Mouse (Mus musculus): ENCODE results near the gene Sema3a. TPM values are rescaled to one million over a fixed set of nuclear protein-coding genes. Genes with fewer than 3 reads are reported as not detected.
A peak's percentile ranks its signal among the peaks of the same experiment; 100 is the strongest.
"Not testable (repeated sequence)": the region's sequence is repeated elsewhere in the genome, so short reads cannot be mapped to it uniquely, and the experiment has no call there.

The Sema3a gene
- polyA plus RNA-seq, 1 experiment from 2014 or later = 3.6 TPM

- 88% methylated on average over 2 of the region's 2 CpGs for WGBS
Observed at GRCm38 (mm10) chr5:13579123-13579522, 453.9 kb downstream of the Sema3a start.

GRCm38 (mm10) chr5:13585559-13586207, 460.5 kb downstream of the Sema3a start:
- Histone ChIP-seq H3K4me2 (replicated peaks; ENCODE audit: low read depth) (no peak overlapping the region), H3K4me1 (replicated peaks; ENCODE audit: control insufficient read depth, insufficient read depth, low read length) (no peaks in the 10 kb centered on the region), H3K9me3 (ENCODE audit: control insufficient read depth) (no peaks in the 10 kb centered on the region), H3K27me3 (replicated peaks; ENCODE audit: control insufficient read depth, insufficient read depth, low read length) (no peaks in the 10 kb centered on the region), H3K9ac (ENCODE audit: low read depth, low read length) (no peak overlapping the region), H3K36me3 (ENCODE audit: control insufficient read depth, insufficient read depth) (no peaks in the 10 kb centered on the region), H3K27ac (ENCODE audit: low read depth, low read length) (no peak overlapping the region), H3K4me3 (ENCODE audit: low read depth, low read length) (no peak overlapping the region)
- TF ChIP-seq CTCF (IDR thresholded peaks at IDR 0.05; ENCODE audit: low read depth) = peak; percentile 55
- no peak for ATAC-seq

More at GRCm38 (mm10) chr5:13579123-13579522, 453.9 kb downstream of the Sema3a start:
- no peak for ATAC-seq
- no peak overlapping the region for H3K4me3 ChIP-seq (ENCODE audit: low read depth, low read length)
- H3K36me3 ChIP-seq (ENCODE audit: control insufficient read depth, insufficient read depth) = no peaks in the 10 kb centered on the region
- H3K27me3 ChIP-seq (replicated peaks; ENCODE audit: control insufficient read depth, insufficient read depth, low read length) = no peaks in the 10 kb centered on the region
- H3K9ac ChIP-seq (ENCODE audit: low read depth, low read length) = no peak overlapping the region
- no peak overlapping the region for H3K4me2 ChIP-seq (replicated peaks; ENCODE audit: low read depth)
- no peaks in the 10 kb centered on the region for H3K4me1 ChIP-seq (replicated peaks; ENCODE audit: control insufficient read depth, insufficient read depth, low read length)
- H3K9me3 ChIP-seq (ENCODE audit: control insufficient read depth) = no peaks in the 10 kb centered on the region
- no peak for TF ChIP-seq CTCF (IDR thresholded peaks at IDR 0.05; ENCODE audit: low read depth)
- H3K27ac ChIP-seq (ENCODE audit: low read depth, low read length) = no peak overlapping the region

- TF ChIP-seq CTCF (IDR thresholded peaks at IDR 0.05; ENCODE audit: low read depth) = no peak
- no peak overlapping the region for H3K27ac ChIP-seq (ENCODE audit: low read depth, low read length)
- no peak for ATAC-seq
- no peaks in the 10 kb centered on the region for H3K9me3 ChIP-seq (ENCODE audit: control insufficient read depth)
- H3K27me3 ChIP-seq (replicated peaks; ENCODE audit: control insufficient read depth, insufficient read depth, low read length) = no peaks in the 10 kb centered on the region
- WGBS = 67% methylated on average over 2 of the region's 2 CpGs
- no peaks in the 10 kb centered on the region for H3K4me1 ChIP-seq (replicated peaks; ENCODE audit: control insufficient read depth, insufficient read depth, low read length)
- no peak overlapping the region for H3K4me3 ChIP-seq (ENCODE audit: low read depth, low read length)
- H3K4me2 ChIP-seq (replicated peaks; ENCODE audit: low read depth) = no peak overlapping the region
- H3K36me3 ChIP-seq (ENCODE audit: control insufficient read depth, insufficient read depth) = no peaks in the 10 kb centered on the region
- H3K9ac ChIP-seq (ENCODE audit: low read depth, low read length) = no peak overlapping the region
Observed at GRCm38 (mm10) chr5:13594422-13594821, 469.2 kb downstream of the Sema3a start.

GRCm38 (mm10) chr5:13611631-13612030, 486.4 kb downstream of the Sema3a start:
- H3K4me1 ChIP-seq (replicated peaks; ENCODE audit: control insufficient read depth, insufficient read depth, low read length) = no peaks in the 10 kb centered on the region
- TF ChIP-seq CTCF (IDR thresholded peaks at IDR 0.05; ENCODE audit: low read depth) = no peak
- 56% methylated on average over 1 of the region's 1 CpGs for WGBS
- ATAC-seq = 0 out of 2 replicates have a peak, but pooled peaks have one; percentile 59
- no peak overlapping the region for H3K27ac ChIP-seq (ENCODE audit: low read depth, low read length)
- H3K4me2 ChIP-seq (replicated peaks; ENCODE audit: low read depth) = no peak overlapping the region
- H3K27me3 ChIP-seq (replicated peaks; ENCODE audit: control insufficient read depth, insufficient read depth, low read length) = no peaks in the 10 kb centered on the region
- no peak overlapping the region for H3K4me3 ChIP-seq (ENCODE audit: low read depth, low read length)
- no peaks in the 10 kb centered on the region for H3K9me3 ChIP-seq (ENCODE audit: control insufficient read depth)
- H3K9ac ChIP-seq (ENCODE audit: low read depth, low read length) = no peak overlapping the region
- no peaks in the 10 kb centered on the region for H3K36me3 ChIP-seq (ENCODE audit: control insufficient read depth, insufficient read depth)

GRCm38 (mm10) chr5:13612088-13612487, 486.9 kb downstream of the Sema3a start:
- Histone ChIP-seq H3K4me3 (ENCODE audit: low read depth, low read length) (no peak overlapping the region), H3K9me3 (ENCODE audit: control insufficient read depth) (no peaks in the 10 kb centered on the region), H3K27me3 (replicated peaks; ENCODE audit: control insufficient read depth, insufficient read depth, low read length) (no peaks in the 10 kb centered on the region), H3K4me1 (replicated peaks; ENCODE audit: control insufficient read depth, insufficient read depth, low read length) (no peaks in the 10 kb centered on the region), H3K9ac (ENCODE audit: low read depth, low read length) (no peak overlapping the region), H3K27ac (ENCODE audit: low read depth, low read length) (no peak overlapping the region), H3K4me2 (replicated peaks; ENCODE audit: low read depth) (no peak overlapping the region), H3K36me3 (ENCODE audit: control insufficient read depth, insufficient read depth) (no peaks in the 10 kb centered on the region)
- TF ChIP-seq CTCF (IDR thresholded peaks at IDR 0.05; ENCODE audit: low read depth) = no peak
- WGBS = 56% methylated on average over 2 of the region's 2 CpGs
- peak; percentile 81 for ATAC-seq

GRCm38 (mm10) chr5:13614575-13614974, 489.4 kb downstream of the Sema3a start:
- H3K9me3 ChIP-seq (ENCODE audit: control insufficient read depth); H3K4me1 ChIP-seq (replicated peaks; ENCODE audit: control insufficient read depth, insufficient read depth, low read length); H3K4me3 ChIP-seq (ENCODE audit: low read depth, low read length); H3K36me3 ChIP-seq (ENCODE audit: control insufficient read depth, insufficient read depth); ATAC-seq; H3K27ac ChIP-seq (ENCODE audit: low read depth, low read length); H3K27me3 ChIP-seq (replicated peaks; ENCODE audit: control insufficient read depth, insufficient read depth, low read length); H3K9ac ChIP-seq (ENCODE audit: low read depth, low read length); H3K4me2 ChIP-seq (replicated peaks; ENCODE audit: low read depth): not testable (repeated sequence)
- WGBS = 81% methylated on average over 7 of the region's 7 CpGs

GRCm38 (mm10) chr5:13615907-13616306, 490.7 kb downstream of the Sema3a start:
- H3K9ac ChIP-seq (ENCODE audit: low read depth, low read length) = no peak overlapping the region
- no peaks in the 10 kb centered on the region for H3K27me3 ChIP-seq (replicated peaks; ENCODE audit: control insufficient read depth, insufficient read depth, low read length)
- no peaks in the 10 kb centered on the region for H3K4me1 ChIP-seq (replicated peaks; ENCODE audit: control insufficient read depth, insufficient read depth, low read length)
- H3K27ac ChIP-seq (ENCODE audit: low read depth, low read length) = no peak overlapping the region
- no peaks in the 10 kb centered on the region for H3K9me3 ChIP-seq (ENCODE audit: control insufficient read depth)
- H3K36me3 ChIP-seq (ENCODE audit: control insufficient read depth, insufficient read depth) = no peaks in the 10 kb centered on the region
- no peak overlapping the region for H3K4me2 ChIP-seq (replicated peaks; ENCODE audit: low read depth)
- WGBS = 81% methylated on average over 2 of the region's 2 CpGs
- no peak overlapping the region for H3K4me3 ChIP-seq (ENCODE audit: low read depth, low read length)
- ATAC-seq = no peak
- no peak for TF ChIP-seq CTCF (IDR thresholded peaks at IDR 0.05; ENCODE audit: low read depth)
